Mouse (Mus musculus): ENCODE data around the gene Pcbp3. TPM values are rescaled to one million over a fixed set of nuclear protein-coding genes. Genes with fewer than 3 reads are reported as not detected.

The Pcbp3 gene
- polyA plus RNA-seq, 1 experiment from 2014 or later, result 30.6 TPM

DNA sequence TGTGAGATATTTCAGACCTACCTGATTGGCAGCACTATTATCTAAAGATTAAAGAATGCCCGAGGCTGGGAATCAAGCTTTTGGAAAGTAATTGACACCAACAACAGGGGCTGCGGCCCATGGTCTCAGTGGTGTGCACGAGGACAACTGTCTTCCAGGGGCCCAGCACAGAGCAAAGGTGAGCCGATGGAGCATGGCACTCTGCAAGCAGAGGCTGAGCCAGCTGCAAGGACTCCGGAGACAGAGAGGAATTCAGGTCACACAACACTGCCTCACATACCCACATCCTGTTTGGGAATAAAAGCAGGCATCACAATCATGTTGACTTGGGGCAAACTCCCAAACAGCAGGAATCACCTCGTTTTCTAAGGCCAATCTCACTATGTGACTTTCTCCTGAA, 5.5 kb downstream of the Pcbp3 start:
- DNase-seq (ENCODE audit: low spot score), result no peak

DNA sequence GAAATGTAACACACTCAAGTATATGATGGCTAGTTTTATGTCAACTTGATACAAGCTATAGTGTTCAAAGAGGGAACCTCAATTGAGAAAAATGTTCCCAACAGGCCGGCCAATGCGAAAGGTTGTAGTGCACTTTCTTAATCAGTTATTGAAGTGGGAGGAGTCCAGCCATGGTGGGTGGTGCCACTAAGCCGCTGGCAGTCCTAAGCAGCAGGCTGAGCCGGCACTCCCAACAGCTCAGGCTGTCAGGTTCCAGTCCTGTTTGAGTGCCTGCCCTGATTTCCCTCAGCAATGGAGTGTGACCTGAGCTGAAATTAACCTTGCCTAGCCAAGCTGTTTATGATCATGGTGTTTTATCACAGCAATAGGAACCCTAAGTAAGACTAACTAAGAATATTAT, 20.6 kb downstream of the Pcbp3 start:
- no peak for DNase-seq (ENCODE audit: low spot score)
- Histone ChIP-seq H3K4me1 (replicated peaks; ENCODE audit: control insufficient read depth, insufficient read depth, low read length) (no peaks in the 10 kb centered on the region), H3K36me3 (ENCODE audit: control insufficient read depth, insufficient read depth, low read length) (no peaks in the 10 kb centered on the region), H3K9me3 (ENCODE audit: control insufficient read depth, low read length) (no peaks in the 10 kb centered on the region), H3K4me2 (replicated peaks; ENCODE audit: low read depth, low read length) (no peak overlapping the region), H3K4me3 (ENCODE audit: low read depth, low read length) (no peak overlapping the region), H3K9ac (ENCODE audit: low read depth, low read length) (no peak overlapping the region), H3K27ac (ENCODE audit: low read depth, low read length) (no peak overlapping the region), H3K27me3 (ENCODE audit: control insufficient read depth, insufficient read depth, low read length) (no peaks in the 10 kb centered on the region)
- ATAC-seq (ENCODE audit: low FRiP score), result no peak
- 77% methylated on average over 4 of the region's 4 CpGs for WGBS

More for the DNA sequence above, 5.5 kb downstream of the Pcbp3 start:
- no peak overlapping the region for H3K9ac ChIP-seq (ENCODE audit: low read depth, low read length)
- H3K9me3 ChIP-seq (ENCODE audit: control insufficient read depth, low read length), result no peaks in the 10 kb centered on the region
- ATAC-seq (ENCODE audit: low FRiP score), result no peak
- no peaks in the 10 kb centered on the region for H3K36me3 ChIP-seq (ENCODE audit: control insufficient read depth, insufficient read depth, low read length)
- no peaks in the 10 kb centered on the region for H3K27me3 ChIP-seq (ENCODE audit: control insufficient read depth, insufficient read depth, low read length)
- WGBS, result 28% methylated on average over 6 of the region's 6 CpGs
- no peak overlapping the region for H3K4me3 ChIP-seq (ENCODE audit: low read depth, low read length)
- no peak overlapping the region for H3K4me2 ChIP-seq (replicated peaks; ENCODE audit: low read depth, low read length)
- H3K27ac ChIP-seq (ENCODE audit: low read depth, low read length), result no peak overlapping the region
- H3K4me1 ChIP-seq (replicated peaks; ENCODE audit: control insufficient read depth, insufficient read depth, low read length), result 0 out of 2 replicates have a peak, but pooled peaks cover 6% of the 10 kb centered on the region

DNA sequence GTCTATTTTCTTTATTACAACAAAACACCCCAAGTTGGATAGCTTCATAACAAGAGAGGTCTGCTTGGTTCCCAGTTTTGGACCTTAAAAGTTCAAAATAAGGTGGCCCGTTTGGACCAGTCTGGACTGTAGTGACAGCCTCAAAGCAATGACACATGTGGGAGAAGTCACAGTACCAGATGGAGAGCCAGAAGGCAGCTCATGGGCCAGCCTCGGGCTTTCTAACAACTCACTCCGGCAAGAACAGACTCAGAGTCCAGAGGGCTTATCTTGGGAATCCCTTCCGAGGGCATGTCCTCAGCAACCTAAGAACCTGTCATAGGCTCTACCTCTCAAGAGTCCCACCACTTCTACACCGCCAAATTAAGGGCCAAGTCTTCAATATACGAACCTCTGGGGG, 24.9 kb downstream of the Pcbp3 start:
- Histone ChIP-seq H3K4me2 (replicated peaks; ENCODE audit: low read depth, low read length) (no peak overlapping the region), H3K9ac (ENCODE audit: low read depth, low read length) (no peak overlapping the region), H3K4me3 (ENCODE audit: low read depth, low read length) (no peak overlapping the region), H3K27ac (ENCODE audit: low read depth, low read length) (no peak overlapping the region), H3K27me3 (ENCODE audit: control insufficient read depth, insufficient read depth, low read length) (no peaks in the 10 kb centered on the region), H3K36me3 (ENCODE audit: control insufficient read depth, insufficient read depth, low read length) (no peaks in the 10 kb centered on the region), H3K9me3 (ENCODE audit: control insufficient read depth, low read length) (no peaks in the 10 kb centered on the region), H3K4me1 (replicated peaks; ENCODE audit: control insufficient read depth, insufficient read depth, low read length) (no peaks in the 10 kb centered on the region)
- ATAC-seq (ENCODE audit: low FRiP score) (no peak), DNase-seq (ENCODE audit: low spot score) (no peak)
- 92% methylated on average over 6 of the region's 6 CpGs for WGBS

DNA sequence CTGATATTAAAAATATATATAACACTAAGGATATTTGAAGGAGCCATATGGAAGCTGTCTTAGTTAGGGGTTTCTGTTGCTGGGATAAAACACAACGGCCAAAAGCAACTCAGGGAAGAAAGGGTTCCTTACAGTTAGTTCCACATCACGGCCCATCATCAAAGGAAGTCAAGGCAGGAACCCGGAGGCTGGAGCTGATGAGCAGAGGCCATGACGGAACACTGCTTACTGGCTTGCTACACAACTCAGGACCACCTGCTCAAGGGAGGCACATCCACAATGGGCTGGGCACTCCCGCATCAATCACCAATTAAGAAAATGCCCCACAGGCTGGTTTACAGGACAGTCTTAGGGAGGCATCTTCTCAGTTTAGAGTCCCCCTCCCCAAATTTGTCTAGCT, 26.9 kb downstream of the Pcbp3 start:
- Histone ChIP-seq H3K9ac (ENCODE audit: low read depth, low read length) (no peak overlapping the region), H3K4me2 (replicated peaks; ENCODE audit: low read depth, low read length) (no peak overlapping the region), H3K36me3 (ENCODE audit: control insufficient read depth, insufficient read depth, low read length) (no peaks in the 10 kb centered on the region), H3K4me1 (replicated peaks; ENCODE audit: control insufficient read depth, insufficient read depth, low read length) (no peaks in the 10 kb centered on the region), H3K9me3 (ENCODE audit: control insufficient read depth, low read length) (no peaks in the 10 kb centered on the region), H3K27ac (ENCODE audit: low read depth, low read length) (no peak overlapping the region), H3K4me3 (ENCODE audit: low read depth, low read length) (no peak overlapping the region), H3K27me3 (ENCODE audit: control insufficient read depth, insufficient read depth, low read length) (no peaks in the 10 kb centered on the region)
- ATAC-seq (ENCODE audit: low FRiP score), result no peak
- no peak for DNase-seq (ENCODE audit: low spot score)
- WGBS, result 73% methylated on average over 5 of the region's 5 CpGs

DNA sequence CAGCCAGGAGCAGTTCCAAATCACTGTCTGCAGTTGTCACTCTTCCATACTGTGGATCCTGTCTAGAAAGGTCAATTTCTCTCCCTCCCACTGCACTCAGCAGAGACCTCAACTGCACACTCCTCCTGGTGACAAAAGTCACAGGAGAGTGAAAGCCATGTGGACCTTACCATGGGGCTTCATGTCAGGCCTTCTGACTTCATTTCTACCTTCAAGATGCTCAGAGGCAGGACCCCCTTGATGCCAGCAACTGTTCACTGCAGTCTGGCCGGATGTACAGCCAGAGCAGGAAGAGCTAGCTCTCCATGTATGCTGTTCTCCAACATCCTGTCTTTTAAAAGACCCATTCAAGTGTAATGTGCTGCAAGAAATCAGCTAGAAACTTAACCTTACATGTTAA, 29.9 kb downstream of the Pcbp3 start:
- ATAC-seq (ENCODE audit: low FRiP score), result no peak
- H3K4me1 ChIP-seq (replicated peaks; ENCODE audit: control insufficient read depth, insufficient read depth, low read length), result no peaks in the 10 kb centered on the region
- no peak overlapping the region for H3K4me3 ChIP-seq (ENCODE audit: low read depth, low read length)
- H3K36me3 ChIP-seq (ENCODE audit: control insufficient read depth, insufficient read depth, low read length), result no peaks in the 10 kb centered on the region
- H3K9ac ChIP-seq (ENCODE audit: low read depth, low read length), result no peak overlapping the region
- no peak overlapping the region for H3K4me2 ChIP-seq (replicated peaks; ENCODE audit: low read depth, low read length)
- no peaks in the 10 kb centered on the region for H3K27me3 ChIP-seq (ENCODE audit: control insufficient read depth, insufficient read depth, low read length)
- DNase-seq (ENCODE audit: low spot score), result no peak
- H3K27ac ChIP-seq (ENCODE audit: low read depth, low read length), result no peak overlapping the region
- H3K9me3 ChIP-seq (ENCODE audit: control insufficient read depth, low read length), result no peaks in the 10 kb centered on the region
- WGBS, result 90% methylated on average over 1 of the region's 1 CpGs

DNA sequence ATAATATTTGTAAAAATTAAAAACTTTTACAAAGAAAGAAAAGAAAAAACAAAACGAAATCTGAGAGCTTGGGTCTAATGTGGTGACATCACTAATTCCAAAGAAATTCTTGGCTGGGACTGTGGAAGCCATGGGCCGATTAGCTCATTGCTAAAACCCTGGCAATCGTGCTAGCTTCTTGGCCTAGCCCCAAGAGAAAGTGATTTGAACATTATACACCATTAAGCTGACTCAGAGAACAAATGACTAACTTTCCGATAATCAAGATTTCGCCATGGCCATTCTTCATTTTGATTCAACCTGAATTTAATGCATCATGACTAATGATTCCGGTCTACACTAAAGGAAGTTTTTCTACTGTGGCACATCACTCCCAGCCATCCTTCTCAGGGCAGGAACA, 30.6 kb downstream of the Pcbp3 start:
- no peak overlapping the region for H3K9ac ChIP-seq (ENCODE audit: low read depth, low read length)
- H3K4me3 ChIP-seq (ENCODE audit: low read depth, low read length), result no peak overlapping the region
- no peak for ATAC-seq (ENCODE audit: low FRiP score)
- 90% methylated on average over 6 of the region's 6 CpGs for WGBS
- H3K4me1 ChIP-seq (replicated peaks; ENCODE audit: control insufficient read depth, insufficient read depth, low read length), result no peaks in the 10 kb centered on the region
- H3K4me2 ChIP-seq (replicated peaks; ENCODE audit: low read depth, low read length), result no peak overlapping the region
- no peak overlapping the region for H3K27ac ChIP-seq (ENCODE audit: low read depth, low read length)
- H3K9me3 ChIP-seq (ENCODE audit: control insufficient read depth, low read length), result no peaks in the 10 kb centered on the region
- DNase-seq (ENCODE audit: low spot score), result no peak
- H3K36me3 ChIP-seq (ENCODE audit: control insufficient read depth, insufficient read depth, low read length), result no peaks in the 10 kb centered on the region
- no peaks in the 10 kb centered on the region for H3K27me3 ChIP-seq (ENCODE audit: control insufficient read depth, insufficient read depth, low read length)

DNA sequence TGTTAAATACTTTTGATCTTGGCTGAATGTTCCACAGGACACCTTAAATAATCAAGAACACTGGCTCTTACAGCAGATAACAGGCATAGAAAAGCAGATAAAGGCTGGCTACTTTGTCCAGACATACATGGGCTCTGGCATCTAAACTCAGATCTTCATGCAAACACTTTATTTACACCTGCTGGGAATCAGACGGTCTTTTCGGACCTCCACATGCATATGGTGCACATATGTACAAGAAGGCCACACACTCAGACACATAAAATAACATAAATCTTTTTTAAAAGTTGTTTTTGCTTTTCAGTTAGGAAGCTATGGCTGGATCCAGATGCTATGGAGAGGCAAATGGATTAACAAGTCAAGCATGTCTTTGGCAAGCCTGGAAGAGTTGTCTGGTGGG, 37.2 kb downstream of the Pcbp3 start:
- Histone ChIP-seq H3K4me3 (ENCODE audit: low read depth, low read length) (no peak overlapping the region), H3K4me2 (replicated peaks; ENCODE audit: low read depth, low read length) (no peak overlapping the region), H3K4me1 (replicated peaks; ENCODE audit: control insufficient read depth, insufficient read depth, low read length) (no peaks in the 10 kb centered on the region), H3K9ac (ENCODE audit: low read depth, low read length) (no peak overlapping the region), H3K27ac (ENCODE audit: low read depth, low read length) (no peak overlapping the region), H3K27me3 (ENCODE audit: control insufficient read depth, insufficient read depth, low read length) (no peaks in the 10 kb centered on the region), H3K9me3 (ENCODE audit: control insufficient read depth, low read length) (no peaks in the 10 kb centered on the region), H3K36me3 (ENCODE audit: control insufficient read depth, insufficient read depth, low read length) (no peaks in the 10 kb centered on the region)
- ATAC-seq (ENCODE audit: low FRiP score) (no peak), DNase-seq (ENCODE audit: low spot score) (no peak)
- WGBS, result 88% methylated on average over 2 of the region's 2 CpGs

DNA sequence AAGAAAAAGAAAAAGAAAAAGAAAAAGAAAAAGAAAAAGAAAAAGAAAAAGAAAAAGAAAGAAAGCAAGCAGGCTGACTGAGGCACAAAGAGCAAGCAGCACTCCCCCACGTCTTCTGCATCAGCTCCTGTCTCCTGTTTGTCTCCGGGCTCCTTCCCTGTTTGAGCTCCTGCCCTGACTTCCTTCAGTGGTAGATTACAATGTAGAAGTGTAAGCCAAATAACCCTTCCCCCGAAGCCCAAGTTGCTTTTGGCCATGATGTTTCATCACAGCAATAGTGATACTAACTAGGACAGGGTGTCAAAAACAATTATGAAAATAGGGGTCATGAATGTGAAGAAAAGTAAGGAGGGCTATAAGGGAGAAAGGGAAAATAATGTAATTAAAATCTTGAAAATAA, 43.6 kb downstream of the Pcbp3 start:
- H3K27ac ChIP-seq (ENCODE audit: low read depth, low read length), result no peak overlapping the region
- WGBS, result 89% methylated on average over 3 of the region's 3 CpGs
- H3K36me3 ChIP-seq (ENCODE audit: control insufficient read depth, insufficient read depth, low read length), result no peaks in the 10 kb centered on the region
- H3K4me3 ChIP-seq (ENCODE audit: low read depth, low read length), result no peak overlapping the region
- H3K9me3 ChIP-seq (ENCODE audit: control insufficient read depth, low read length), result no peaks in the 10 kb centered on the region
- no peak for ATAC-seq (ENCODE audit: low FRiP score)
- H3K27me3 ChIP-seq (ENCODE audit: control insufficient read depth, insufficient read depth, low read length), result no peaks in the 10 kb centered on the region
- H3K4me2 ChIP-seq (replicated peaks; ENCODE audit: low read depth, low read length), result no peak overlapping the region
- H3K9ac ChIP-seq (ENCODE audit: low read depth, low read length), result no peak overlapping the region
- no peak for DNase-seq (ENCODE audit: low spot score)
- no peaks in the 10 kb centered on the region for H3K4me1 ChIP-seq (replicated peaks; ENCODE audit: control insufficient read depth, insufficient read depth, low read length)

DNA sequence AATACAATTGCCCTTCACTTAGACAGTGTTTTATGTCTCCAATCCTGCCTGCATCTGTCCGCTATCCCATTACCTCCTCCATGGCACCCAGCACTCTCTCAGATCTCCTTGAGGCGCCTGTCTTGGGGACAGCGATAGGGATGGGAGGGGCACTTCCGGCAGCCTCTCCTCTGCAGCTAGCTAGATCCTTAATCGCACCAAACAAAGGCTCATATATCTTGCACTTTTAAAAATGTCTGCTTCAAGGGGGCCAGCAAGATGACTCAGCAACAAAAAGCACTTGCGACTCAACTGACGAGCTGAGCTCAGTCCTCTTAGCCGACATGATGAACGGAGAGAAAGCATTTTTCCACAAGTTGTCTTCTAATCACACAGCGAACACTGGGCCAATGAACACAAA, 55.3 kb downstream of the Pcbp3 start:
- Histone ChIP-seq H3K27ac (ENCODE audit: low read depth, low read length) (no peak overlapping the region; the same call in 1 of the 2 replicates), H3K9ac (ENCODE audit: low read depth, low read length) (no peak overlapping the region), H3K4me1 (replicated peaks; ENCODE audit: control insufficient read depth, insufficient read depth, low read length) (no peaks in the 10 kb centered on the region), H3K9me3 (ENCODE audit: control insufficient read depth, low read length) (no peaks in the 10 kb centered on the region), H3K4me2 (replicated peaks; ENCODE audit: low read depth, low read length) (no peak overlapping the region), H3K4me3 (ENCODE audit: low read depth, low read length) (no peak overlapping the region), H3K27me3 (ENCODE audit: control insufficient read depth, insufficient read depth, low read length) (no peaks in the 10 kb centered on the region), H3K36me3 (ENCODE audit: control insufficient read depth, insufficient read depth, low read length) (no peaks in the 10 kb centered on the region)
- 85% methylated on average over 10 of the region's 10 CpGs for WGBS
- ATAC-seq (ENCODE audit: low FRiP score) (no peak), DNase-seq (ENCODE audit: low spot score) (no peak)
